Mouse (Mus musculus) heart, embryonic 14.5 days (tissue): ENCODE results near the gene Tnrc18. TPM values are rescaled to one million over a fixed set of nuclear protein-coding genes. Genes with fewer than 3 reads are reported as not detected.
"Not testable (repeated sequence)": the region's sequence is repeated elsewhere in the genome, so short reads cannot be mapped to it uniquely, and the experiment has no call there.

Experiments used
- ATAC-seq: fragments of 200-750 bp; cut with Nextera tagmentation; 2 replicates; pipeline ENCODE4 v1.8.0; 2017; ENCODE audit warnings: low read depth, moderate TSS enrichment; ENCODE audit not compliant: insufficient number of reproducible peaks, insufficient read depth, low FRiP score
- H3K27ac ChIP-seq, 2 experiments: fragments of 200-500 bp in 1 of 2; fragments of 300-500 bp in 1 of 2; sonication (generic) in 1 of 2; replicated peaks in 1 of 2; 2 replicates each; pipeline ENCODE4 v1.5.1; 2012 to 2014; ENCODE audit warnings: low read depth in 2 of 2, low read length in 2 of 2, control low read depth in 1 of 2, mild to moderate bottlenecking in 1 of 2, mixed read lengths in 1 of 2; ENCODE audit not compliant: control insufficient read depth in 1 of 2, insufficient read depth in 1 of 2
- H3K27me3 ChIP-seq: fragments of 300-500 bp; sonication (generic); 2 replicates; pipeline ENCODE4 v1.6.1; 2014; ENCODE audit warnings: mild to moderate bottlenecking, low read length, control low read depth; ENCODE audit not compliant: control insufficient read depth, insufficient read depth
- H3K36me3 ChIP-seq: fragments of 300-500 bp; sonication (generic); 2 replicates; pipeline ENCODE4 v1.6.1; 2014; ENCODE audit warnings: mild to moderate bottlenecking, control low read depth, low read length, mixed read lengths; ENCODE audit not compliant: control insufficient read depth, insufficient read depth
- H3K4me1 ChIP-seq, 2 experiments: fragments of 200-500 bp in 1 of 2; fragments of 300-500 bp in 1 of 2; sonication (generic) in 1 of 2; 2 replicates each; pipeline ENCODE4 v1.6.1; 2012 to 2014; ENCODE audit warnings: low read length in 2 of 2, control low read depth in 1 of 2, mixed read lengths in 1 of 2; ENCODE audit not compliant: control insufficient read depth in 2 of 2, insufficient read depth in 2 of 2
- H3K4me2 ChIP-seq: fragments of 300-500 bp; sonication (generic); 2 replicates; pipeline ENCODE4 v1.6.1; 2014; ENCODE audit warnings: mild to moderate bottlenecking, low read length
- H3K4me3 ChIP-seq, 2 experiments: fragments of 200-500 bp in 1 of 2; fragments of 300-500 bp in 1 of 2; sonication (generic) in 1 of 2; 2 replicates each; pipeline ENCODE4 v1.5.1; 2012 to 2014; ENCODE audit warnings: low read length in 2 of 2, mild to moderate bottlenecking in 2 of 2, control low read depth in 1 of 2, low read depth in 1 of 2, moderate library complexity in 1 of 2; ENCODE audit not compliant: control insufficient read depth in 1 of 2, insufficient read depth in 1 of 2
- H3K9ac ChIP-seq: fragments of 300-500 bp; sonication (generic); 2 replicates; pipeline ENCODE4 v1.6.1; 2014; ENCODE audit warnings: mild to moderate bottlenecking, low read length
- H3K9me3 ChIP-seq: fragments of 300-500 bp; sonication (generic); 2 replicates; pipeline ENCODE4 v1.6.1; 2016; ENCODE audit warnings: low read length, control low read depth; ENCODE audit not compliant: control insufficient read depth
- WGBS: fragments of 180-500 bp; shearing (Covaris S2); extraction: QIAGEN DNeasy Blood & Tissue Kit; methylation state at CpG from one replicate; pipeline ENCODE4 v1.1.7; 2014; 5-methylcytosine and 5-hydroxymethylcytosine counted together
- polyA plus RNA-seq: library from polyadenylated mRNA; unstranded; fragments of >200 nt; fragmentation: Nextera tagmentation; extraction: Ambion mirVana; gene quantifications from 2 replicates; pipeline ENCODE4 v1.2.1, GENCODE M21; 2014

Gene Tnrc18
- polyA plus RNA-seq, 1 experiment from 2014 or later: 31.0 TPM

DNA sequence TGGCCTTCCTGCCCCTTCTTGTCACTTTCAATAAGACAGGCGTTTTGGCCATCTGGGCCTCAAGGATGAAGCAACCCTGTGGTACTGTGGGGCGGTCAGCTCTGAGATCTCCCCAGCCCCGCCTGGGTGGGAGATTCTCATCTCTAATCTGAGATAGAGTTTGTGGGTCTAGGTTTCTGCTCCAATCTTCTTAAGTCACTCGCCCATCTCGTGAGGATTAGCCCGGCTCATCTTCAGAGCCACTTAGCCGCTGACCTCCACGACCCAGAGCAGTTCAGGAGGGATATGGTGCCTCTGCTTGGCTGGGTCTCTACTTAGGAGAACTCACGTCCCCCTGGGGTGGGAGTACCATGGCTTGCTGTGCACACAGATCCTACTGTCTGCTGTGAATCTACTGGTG is 33.0 kb upstream of the Tnrc18 start:
- Histone ChIP-seq H3K4me3 (no peak overlapping the region), H3K27me3 (no peaks in the 10 kb centered on the region), H3K9ac (no peak overlapping the region), H3K9me3 (no peaks in the 10 kb centered on the region), H3K4me1 (no peaks in the 10 kb centered on the region), H3K36me3 (no peaks in the 10 kb centered on the region), H3K4me2 (no peak overlapping the region), H3K27ac (no peak overlapping the region)
- WGBS: 69% methylated on average over 9 of the region's 9 CpGs
- ATAC-seq: no peak

- no peak overlapping the region for H3K9ac ChIP-seq
- no peaks in the 10 kb centered on the region for H3K27me3 ChIP-seq
- H3K4me2 ChIP-seq: no peak overlapping the region
- 75% methylated on average over 7 of the region's 7 CpGs for WGBS
- H3K27ac ChIP-seq: no peak overlapping the region
- H3K9me3 ChIP-seq: no peaks in the 10 kb centered on the region
- no peaks in the 10 kb centered on the region for H3K4me1 ChIP-seq
- ATAC-seq: no peak
- no peak overlapping the region for H3K4me3 ChIP-seq
- no peaks in the 10 kb centered on the region for H3K36me3 ChIP-seq
These were observed 31.4 kb upstream of the Tnrc18 start for GRCm38 (mm10) chr5:142848911-142849310.

GRCm38 (mm10) chr5:142848149-142848548 is 30.7 kb upstream of the Tnrc18 start:
- Histone ChIP-seq H3K4me3 (no peak overlapping the region), H3K36me3 (no peaks in the 10 kb centered on the region), H3K4me2 (no peak overlapping the region), H3K4me1 (no peaks in the 10 kb centered on the region), H3K9ac (no peak overlapping the region), H3K9me3 (no peaks in the 10 kb centered on the region), H3K27ac (no peak overlapping the region), H3K27me3 (no peaks in the 10 kb centered on the region)
- 35% methylated on average over 3 of the region's 3 CpGs for WGBS
- no peak for ATAC-seq

DNA sequence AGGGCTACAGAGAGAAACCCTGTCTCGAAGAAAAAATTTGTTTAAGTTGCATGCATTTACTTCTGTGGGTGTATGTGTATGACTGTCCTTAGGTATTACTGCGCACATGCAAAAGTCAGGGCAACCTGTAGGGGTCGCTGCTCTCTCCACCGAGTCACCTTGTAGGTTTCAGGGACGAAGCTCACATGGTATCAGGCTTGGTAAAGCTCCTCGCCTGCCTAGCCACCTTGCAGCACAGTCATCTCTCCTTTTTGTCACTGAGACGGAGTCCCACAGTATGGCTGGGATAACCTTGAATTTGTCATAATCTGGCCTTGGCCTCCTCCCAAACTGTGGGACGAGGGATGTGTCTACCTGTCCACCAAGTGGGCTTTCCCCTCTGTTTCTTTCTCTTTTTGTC is 27.0 kb upstream of the Tnrc18 start:
- Histone ChIP-seq H3K4me3 (no peak overlapping the region), H3K36me3 (no peaks in the 10 kb centered on the region), H3K9ac (no peak overlapping the region), H3K9me3 (no peaks in the 10 kb centered on the region), H3K4me2 (no peak overlapping the region), H3K27me3 (no peaks in the 10 kb centered on the region), H3K4me1 (peaks cover 6 to 10% of the 10 kb centered on the region in 2 experiments; a peak in 3 of 4 replicates), H3K27ac (no peak overlapping the region)
- 60% methylated on average over 8 of the region's 8 CpGs for WGBS
- no peak for ATAC-seq

DNA sequence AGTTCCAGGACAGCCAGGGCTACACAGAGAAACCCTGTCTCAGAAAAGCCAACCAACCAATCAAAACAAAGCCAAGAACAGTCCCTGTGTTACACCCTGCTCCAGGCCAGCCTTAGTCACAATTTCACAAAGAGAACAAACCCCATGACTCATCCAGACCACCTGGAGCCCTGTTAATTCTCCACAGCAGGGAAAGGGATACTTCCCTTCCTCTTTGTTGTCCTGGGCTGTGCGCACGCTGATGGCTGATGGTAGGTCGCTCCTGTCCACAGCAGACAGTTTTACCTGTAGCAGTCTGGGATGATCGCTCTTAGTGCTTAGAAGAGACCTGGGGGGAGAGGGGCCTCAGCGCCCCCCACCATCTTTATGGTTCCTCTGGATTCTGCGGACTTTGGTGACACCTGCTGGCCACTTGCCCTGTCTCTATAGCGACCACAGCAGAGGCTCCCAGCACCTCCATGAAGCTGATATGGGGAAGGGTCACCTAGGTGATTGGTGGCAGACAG is 24.7 kb upstream of the Tnrc18 start:
- Histone ChIP-seq H3K4me3 (no peak overlapping the region), H3K27me3 (no peaks in the 10 kb centered on the region), H3K9me3 (no peaks in the 10 kb centered on the region), H3K4me2 (no peak overlapping the region), H3K36me3 (no peaks in the 10 kb centered on the region), H3K27ac (no peak overlapping the region), H3K9ac (no peak overlapping the region), H3K4me1 (peaks cover 6 to 10% of the 10 kb centered on the region in 2 experiments; a peak in 3 of 4 replicates)
- 0 out of 2 replicates have a peak, but pooled peaks have one; percentile 14 for ATAC-seq
- WGBS: 25% methylated on average over 7 of the region's 7 CpGs

GRCm38 (mm10) chr5:142841372-142842136 is 24.1 kb upstream of the Tnrc18 start:
- 62% methylated on average over 8 of the region's 8 CpGs for WGBS
- H3K27ac ChIP-seq: 0 out of 4 replicates have a peak overlapping the region, but pooled peaks of 1 of the 2 experiments have one; percentile 9
- H3K9me3 ChIP-seq: no peaks in the 10 kb centered on the region
- no peak overlapping the region for H3K4me2 ChIP-seq
- no peak for ATAC-seq
- no peaks in the 10 kb centered on the region for H3K27me3 ChIP-seq
- H3K36me3 ChIP-seq: no peaks in the 10 kb centered on the region
- no peak overlapping the region for H3K4me3 ChIP-seq
- H3K4me1 ChIP-seq: peaks cover 6 to 10% of the 10 kb centered on the region in 2 experiments; a peak in 3 of 4 replicates
- 0 out of 2 replicates have a peak overlapping the region, but pooled peaks have one; percentile 30 for H3K9ac ChIP-seq

- not testable (repeated sequence) for H3K36me3 ChIP-seq, H3K9ac ChIP-seq, ATAC-seq, H3K4me1 ChIP-seq, H3K4me3 ChIP-seq, H3K9me3 ChIP-seq, H3K27ac ChIP-seq, H3K27me3 ChIP-seq, H3K4me2 ChIP-seq
- WGBS: 95% methylated on average over 2 of the region's 2 CpGs
These were observed 20.0 kb upstream of the Tnrc18 start for GRCm38 (mm10) chr5:142837427-142837826.
